In genomic region chr13:46588606-46589005, GRCm38 (mm10) we compare ENCODE assay signal across 15 mouse cellular contexts.
"Had no signal": no experiment of that assay in that cellular context is flagged by ENCODE, and none has a peak within 500 bp of the region (broad histone marks: within the 10 kb centered on the region; RNA-seq: fewer than 3 reads in every experiment).

No protein-coding gene starts in this region.

- DNase-seq: kidney, adult 2 months; kidney, postnatal 25 days; liver, embryonic 13.5 days; lung, adult 2 months; lung, postnatal 14 days; lung, postnatal 4 days; midbrain, embryonic 14.5 days; right cerebral cortex, adult 18-20 months; right cerebral cortex, postnatal 14 days; thymus, postnatal 25 days had no signal

- H3K36me3 ChIP-seq: liver, embryonic 13.5 days; neural tube, embryonic 12.5 days; neural tube, embryonic 15.5 days; stomach, embryonic 15.5 days had no signal

- H3K27me3 ChIP-seq: liver, embryonic 13.5 days; neural tube, embryonic 12.5 days; neural tube, embryonic 15.5 days; stomach, embryonic 15.5 days had no signal

- H3K27ac ChIP-seq: kidney, postnatal 0 days; liver, embryonic 13.5 days; neural tube, embryonic 12.5 days; neural tube, embryonic 15.5 days; stomach, embryonic 15.5 days had no signal

- H3K9me3 ChIP-seq: liver, embryonic 13.5 days; neural tube, embryonic 12.5 days; neural tube, embryonic 15.5 days; stomach, embryonic 15.5 days had no signal

- H3K9ac ChIP-seq: liver, embryonic 13.5 days; neural tube, embryonic 12.5 days; neural tube, embryonic 15.5 days; stomach, embryonic 15.5 days had no signal

- H3K4me1 ChIP-seq: liver, embryonic 13.5 days; neural tube, embryonic 12.5 days; stomach, embryonic 15.5 days had no signal

- H3K4me3 ChIP-seq: liver, embryonic 13.5 days; neural tube, embryonic 12.5 days; neural tube, embryonic 15.5 days; stomach, embryonic 15.5 days had no signal

- H3K4me2 ChIP-seq: liver, embryonic 13.5 days; midbrain, embryonic 11.5 days; neural tube, embryonic 12.5 days; neural tube, embryonic 15.5 days; stomach, embryonic 15.5 days had no signal
